Mouse (Mus musculus): ENCODE results near the gene Eme2. TPM values are rescaled to one million over a fixed set of nuclear protein-coding genes. Genes with fewer than 3 reads are reported as not detected.

The Eme2 gene
- polyA plus RNA-seq, 1 experiment from 2014 or later = 28.4 TPM

Other genes with a start within 250 kb of the Eme2 start
- 95.5 and 98.1 TPM in 2 replicates for gene Slc9a3r2, start 244.8 kb downstream of the Eme2 start, polyA plus RNA-seq (2015; fragmentation: Nextera tagmentation; extraction: Ambion mirVana)
- gene Npw, start 236.6 kb downstream of the Eme2 start, polyA plus RNA-seq (2015; fragmentation: Nextera tagmentation; extraction: Ambion mirVana) = 1.1 and 2.3 TPM in 2 replicates
- gene Zfp598, start 225.4 kb downstream of the Eme2 start, polyA plus RNA-seq (2015; fragmentation: Nextera tagmentation; extraction: Ambion mirVana) = 15.0 and 18.1 TPM in 2 replicates
- gene Syngr3, start 205.1 kb downstream of the Eme2 start, polyA plus RNA-seq (2015; fragmentation: Nextera tagmentation; extraction: Ambion mirVana) = 1.5 and 1.9 TPM in 2 replicates
- gene Gfer, start 198.9 kb downstream of the Eme2 start, polyA plus RNA-seq (2015; fragmentation: Nextera tagmentation; extraction: Ambion mirVana) = 37.2 and 41.9 TPM in 2 replicates
- 4.2 and 4.8 TPM in 2 replicates for gene Noxo1, start 198.9 kb downstream of the Eme2 start, polyA plus RNA-seq (2015; fragmentation: Nextera tagmentation; extraction: Ambion mirVana)
- gene Tbl3, start 187.4 kb downstream of the Eme2 start, polyA plus RNA-seq (2015; fragmentation: Nextera tagmentation; extraction: Ambion mirVana) = 66.9 and 67.9 TPM in 2 replicates
- gene Rnf151, start 177.0 kb downstream of the Eme2 start, polyA plus RNA-seq (2015; fragmentation: Nextera tagmentation; extraction: Ambion mirVana) = 0.35 TPM in 1 of 2 replicates, not detected in the other
- 1,342 and 1,356 TPM in 2 replicates for gene Rps2, start 177.0 kb downstream of the Eme2 start, polyA plus RNA-seq (2015; fragmentation: Nextera tagmentation; extraction: Ambion mirVana)
- gene Ndufb10, start 170.6 kb downstream of the Eme2 start, polyA plus RNA-seq (2015; fragmentation: Nextera tagmentation; extraction: Ambion mirVana) = 204 and 217 TPM in 2 replicates
- not detected in 2 replicates for gene Rpl3l, start 167.3 kb downstream of the Eme2 start, polyA plus RNA-seq (2015; fragmentation: Nextera tagmentation; extraction: Ambion mirVana)
- gene Msrb1, start 158.4 kb downstream of the Eme2 start, polyA plus RNA-seq (2015; fragmentation: Nextera tagmentation; extraction: Ambion mirVana) = 36.1 and 39.4 TPM in 2 replicates
- gene Hs3st6, start 142.1 kb downstream of the Eme2 start, polyA plus RNA-seq (2015; fragmentation: Nextera tagmentation; extraction: Ambion mirVana) = 0.87 and 1.2 TPM in 2 replicates
- gene Meiob, start 90.8 kb downstream of the Eme2 start, polyA plus RNA-seq (2015; fragmentation: Nextera tagmentation; extraction: Ambion mirVana) = not detected in 2 replicates
- gene Hagh, start 54.9 kb downstream of the Eme2 start, polyA plus RNA-seq (2015; fragmentation: Nextera tagmentation; extraction: Ambion mirVana) = 32.6 and 39.1 TPM in 2 replicates
- gene Fahd1, start 44.7 kb downstream of the Eme2 start, polyA plus RNA-seq (2015; fragmentation: Nextera tagmentation; extraction: Ambion mirVana) = 16.7 and 17.6 TPM in 2 replicates
- 1.2 and 1.9 TPM in 2 replicates for gene Igfals, start 29.1 kb downstream of the Eme2 start, polyA plus RNA-seq (2015; fragmentation: Nextera tagmentation; extraction: Ambion mirVana)
- gene Nubp2, start 8.7 kb downstream of the Eme2 start, polyA plus RNA-seq (2015; fragmentation: Nextera tagmentation; extraction: Ambion mirVana) = 48.5 and 55.0 TPM in 2 replicates
- gene Spsb3, start 8.4 kb downstream of the Eme2 start, polyA plus RNA-seq (2015; fragmentation: Nextera tagmentation; extraction: Ambion mirVana) = 41.1 and 43.3 TPM in 2 replicates
- 82.8 and 89.0 TPM in 2 replicates for gene Mrps34, start within 50 bp of the Eme2 start, polyA plus RNA-seq (2015; fragmentation: Nextera tagmentation; extraction: Ambion mirVana)
- gene Nme3, start 1.4 kb upstream of the Eme2 start, polyA plus RNA-seq (2015; fragmentation: Nextera tagmentation; extraction: Ambion mirVana) = 74.7 and 74.9 TPM in 2 replicates
- 25.6 and 28.9 TPM in 2 replicates for gene Mapk8ip3, start 41.9 kb upstream of the Eme2 start, polyA plus RNA-seq (2015; fragmentation: Nextera tagmentation; extraction: Ambion mirVana)
- gene Jpt2, start 65.6 kb upstream of the Eme2 start, polyA plus RNA-seq (2015; fragmentation: Nextera tagmentation; extraction: Ambion mirVana) = 141 and 148 TPM in 2 replicates
- gene Cramp1l, start 120.7 kb upstream of the Eme2 start, polyA plus RNA-seq (2015; fragmentation: Nextera tagmentation; extraction: Ambion mirVana) = 5.0 and 5.7 TPM in 2 replicates
- gene Ift140, start 121.0 kb upstream of the Eme2 start, polyA plus RNA-seq (2015; fragmentation: Nextera tagmentation; extraction: Ambion mirVana) = 16.8 and 17.1 TPM in 2 replicates
- 108 and 122 TPM in 2 replicates for gene Tmem204, start 188.5 kb upstream of the Eme2 start, polyA plus RNA-seq (2015; fragmentation: Nextera tagmentation; extraction: Ambion mirVana)
- 42.4 and 49.6 TPM in 2 replicates for gene Telo2, start 220.9 kb upstream of the Eme2 start, polyA plus RNA-seq (2015; fragmentation: Nextera tagmentation; extraction: Ambion mirVana)
- 0.19 TPM in 1 of 2 replicates, not detected in the other for gene Ptx4, start 225.7 kb upstream of the Eme2 start, polyA plus RNA-seq (2015; fragmentation: Nextera tagmentation; extraction: Ambion mirVana)
- gene Clcn7, start 238.3 kb upstream of the Eme2 start, polyA plus RNA-seq (2015; fragmentation: Nextera tagmentation; extraction: Ambion mirVana) = 22.1 and 22.5 TPM in 2 replicates